Mouse (Mus musculus) megakaryocyte, embryonic 14.5 days (primary cell): ENCODE measurements around the gene Adamts7. TPM values are rescaled to one million over a fixed set of nuclear protein-coding genes. Genes with fewer than 3 reads are reported as not detected.

Experiments
- H3K27me3 ChIP-seq: replicated peaks from 2 replicates; pipeline ENCODE3; 2012; ENCODE audit warnings: inconsistent platforms
- H3K36me3 ChIP-seq: replicated peaks from 2 replicates; pipeline ENCODE3; 2012; ENCODE audit warnings: low read length, inconsistent platforms, mixed read lengths
- H3K4me1 ChIP-seq: 2 replicates; pipeline ENCODE4 v1.6.1; 2012; ENCODE audit warnings: inconsistent platforms
- H3K4me3 ChIP-seq: replicated peaks from 2 replicates; pipeline ENCODE3; 2012; ENCODE audit warnings: moderate library complexity, mild to moderate bottlenecking, inconsistent platforms
- H3K9me3 ChIP-seq: 2 replicates; pipeline ENCODE4 v1.6.1; 2012; ENCODE audit warnings: inconsistent platforms
- FLI1 ChIP-seq: IDR thresholded peaks from 2 replicates; pipeline ENCODE4 v1.6.1; 2012; ENCODE audit warnings: low read length, inconsistent platforms, mixed read lengths
- GATA1 ChIP-seq: IDR thresholded peaks from 3 replicates; pipeline ENCODE4 v1.6.1; 2012; ENCODE audit warnings: mixed read lengths, low read length, inconsistent platforms, borderline replicate concordance
- polyA plus RNA-seq: library from polyadenylated mRNA; stranded (reverse); fragments of >175 nt; gene quantifications from 2 replicates; pipeline ENCODE4 v1.2.3, GENCODE M21; 2012; ENCODE audit warnings: low replicate concordance; ENCODE audit not compliant: insufficient read depth

The Adamts7 gene
- polyA plus RNA-seq, 1 experiment = 0.03 TPM

- H3K36me3 ChIP-seq = no peaks in the 10 kb centered on the region
- no peak for TF ChIP-seq FLI1
- TF ChIP-seq GATA1 = no peak
- no peaks in the 10 kb centered on the region for H3K9me3 ChIP-seq
- H3K27me3 ChIP-seq = peaks cover 3% of the 10 kb centered on the region
- H3K4me1 ChIP-seq = peaks cover 40% of the 10 kb centered on the region
- H3K4me3 ChIP-seq = no peak overlapping the region
Observed at GRCm38 (mm10) chr9:90124873-90125245, 38.0 kb upstream of the Adamts7 start.

- no peak for TF ChIP-seq FLI1
- no peak for TF ChIP-seq GATA1
- peak overlapping the region; percentile 90 for H3K4me3 ChIP-seq
Observed at GRCm38 (mm10) chr9:90125416-90126099, 37.3 kb upstream of the Adamts7 start.

GRCm38 (mm10) chr9:90126260-90127010 lies 36.4 kb upstream of the Adamts7 start:
- Histone ChIP-seq H3K4me1 (peaks cover 40% of the 10 kb centered on the region), H3K27me3 (peaks cover 5% of the 10 kb centered on the region), H3K9me3 (no peaks in the 10 kb centered on the region), H3K4me3 (peak overlapping the region; percentile 90), H3K36me3 (no peaks in the 10 kb centered on the region)
- no peak for TF ChIP-seq GATA1

More at GRCm38 (mm10) chr9:90125416-90126099, 37.3 kb upstream of the Adamts7 start:
- Histone ChIP-seq H3K9me3 (no peaks in the 10 kb centered on the region), H3K4me1 (peaks cover 40% of the 10 kb centered on the region), H3K27me3 (peaks cover 5% of the 10 kb centered on the region), H3K36me3 (no peaks in the 10 kb centered on the region)

DNA sequence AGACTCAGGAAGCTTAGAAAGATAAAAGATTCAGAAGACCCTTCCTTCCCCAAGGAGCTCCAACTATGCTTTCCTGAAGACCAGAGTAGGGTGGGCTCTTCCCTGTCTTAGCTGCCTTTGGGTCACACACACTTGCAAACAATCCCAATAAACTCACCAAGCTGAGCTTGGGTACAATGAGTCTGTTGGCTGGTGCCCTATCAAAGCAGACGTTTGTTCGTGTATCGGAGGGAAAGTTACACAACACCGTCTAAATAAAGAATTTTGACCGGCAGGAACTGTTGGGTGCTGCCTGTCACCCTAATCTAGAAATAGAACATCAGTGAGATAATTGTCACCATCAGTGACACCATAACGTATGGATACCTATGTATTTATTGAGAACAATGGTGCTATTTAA lies 35.7 kb upstream of the Adamts7 start:
- no peaks in the 10 kb centered on the region for H3K36me3 ChIP-seq
- no peak overlapping the region for H3K4me3 ChIP-seq
- TF ChIP-seq GATA1 (no peak), FLI1 (no peak)
- peaks cover 37% of the 10 kb centered on the region for H3K4me1 ChIP-seq
- peaks cover 5% of the 10 kb centered on the region for H3K27me3 ChIP-seq
- no peaks in the 10 kb centered on the region for H3K9me3 ChIP-seq

DNA sequence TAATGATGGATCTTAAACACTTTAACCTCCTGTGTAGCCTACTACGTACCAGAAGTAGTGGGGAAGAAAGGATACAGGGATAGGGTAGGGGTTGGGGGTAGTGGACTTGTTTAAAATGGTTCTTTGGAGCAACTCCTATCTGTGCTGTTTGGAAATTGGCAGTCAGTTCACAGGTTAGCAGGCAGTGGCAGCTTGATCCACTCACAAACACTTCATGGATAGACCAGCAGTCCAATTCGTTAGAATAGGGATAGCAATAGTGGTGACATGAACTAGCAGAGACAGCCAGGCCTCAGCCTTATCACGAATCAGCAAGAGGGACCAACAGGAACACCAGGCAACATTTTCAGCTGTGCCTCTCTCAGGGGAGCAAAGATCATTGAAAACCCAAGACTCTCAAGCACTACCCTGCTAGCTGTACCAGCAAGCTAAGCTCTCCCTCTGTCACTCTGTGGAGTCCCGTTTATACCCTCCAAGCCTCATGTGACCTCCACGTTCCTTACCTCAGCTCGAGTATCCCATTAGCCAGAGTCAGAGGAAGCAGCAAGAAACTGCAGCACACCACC lies 34.1 kb upstream of the Adamts7 start:
- Histone ChIP-seq H3K9me3 (no peaks in the 10 kb centered on the region), H3K36me3 (no peaks in the 10 kb centered on the region), H3K4me1 (peaks cover 26% of the 10 kb centered on the region), H3K27me3 (peaks cover 7% of the 10 kb centered on the region), H3K4me3 (no peak overlapping the region)
- no peak for TF ChIP-seq FLI1
- no peak for TF ChIP-seq GATA1

- TF ChIP-seq FLI1 = no peak
- TF ChIP-seq GATA1 = no peak
- peaks cover 11% of the 10 kb centered on the region for H3K4me1 ChIP-seq
- no peaks in the 10 kb centered on the region for H3K36me3 ChIP-seq
- H3K4me3 ChIP-seq = no peak overlapping the region
- H3K27me3 ChIP-seq = peaks cover 15% of the 10 kb centered on the region
- H3K9me3 ChIP-seq = no peaks in the 10 kb centered on the region
Observed at GRCm38 (mm10) chr9:90133562-90134355, 29.1 kb upstream of the Adamts7 start.

DNA sequence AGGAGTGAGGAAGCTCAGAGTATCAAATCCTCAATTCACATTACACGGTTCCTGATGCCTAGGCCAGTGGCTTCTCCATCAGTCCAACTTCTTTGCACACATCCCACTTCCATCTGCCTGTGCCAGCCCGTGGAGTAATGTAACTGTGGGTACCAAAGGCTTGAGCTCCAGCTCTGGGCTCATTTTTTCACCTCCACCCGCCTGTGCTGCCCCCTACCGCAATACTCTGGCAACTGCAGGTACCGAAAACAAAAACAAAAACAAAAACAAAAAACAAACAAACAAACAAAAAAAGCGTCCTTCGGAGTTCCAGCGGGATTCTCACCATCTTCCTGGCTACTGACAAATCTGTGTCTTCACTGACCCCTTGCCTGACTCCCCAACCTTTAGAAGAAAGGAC lies 27.4 kb upstream of the Adamts7 start:
- H3K4me3 ChIP-seq = no peak overlapping the region
- no peaks in the 10 kb centered on the region for H3K4me1 ChIP-seq
- no peaks in the 10 kb centered on the region for H3K36me3 ChIP-seq
- peaks cover 13% of the 10 kb centered on the region for H3K27me3 ChIP-seq
- no peaks in the 10 kb centered on the region for H3K9me3 ChIP-seq
- TF ChIP-seq FLI1 (no peak), GATA1 (no peak)

- TF ChIP-seq GATA1 (no peak), FLI1 (no peak)
- Histone ChIP-seq H3K4me1 (no peaks in the 10 kb centered on the region), H3K27me3 (peaks cover 13% of the 10 kb centered on the region), H3K36me3 (no peaks in the 10 kb centered on the region), H3K9me3 (no peaks in the 10 kb centered on the region), H3K4me3 (no peak overlapping the region)
Observed at GRCm38 (mm10) chr9:90135963-90136677, 26.7 kb upstream of the Adamts7 start.

GRCm38 (mm10) chr9:90136678-90136965 lies 26.2 kb upstream of the Adamts7 start:
- Histone ChIP-seq H3K27me3 (peaks cover 14% of the 10 kb centered on the region), H3K4me3 (no peak overlapping the region), H3K9me3 (0 out of 2 replicates have a peak, but pooled peaks cover 1% of the 10 kb centered on the region), H3K36me3 (no peaks in the 10 kb centered on the region), H3K4me1 (no peaks in the 10 kb centered on the region)
- TF ChIP-seq FLI1 (no peak), GATA1 (no peak)
